Mouse (Mus musculus) erythroblast, embryonic 14.5 days (primary cell): Measurements from ENCODE around the gene Slc16a13.

ENCODE experiments used
- GATA1 ChIP-seq: IDR thresholded peaks from 2 replicates; pipeline ENCODE4 v1.6.1; 2012; ENCODE audit warnings: low read length, inconsistent platforms, mixed read lengths
- TAL1 ChIP-seq: IDR thresholded peaks from 3 replicates; pipeline ENCODE4 v1.6.1; 2012; ENCODE audit warnings: low read length, inconsistent platforms, mixed read lengths

DNA sequence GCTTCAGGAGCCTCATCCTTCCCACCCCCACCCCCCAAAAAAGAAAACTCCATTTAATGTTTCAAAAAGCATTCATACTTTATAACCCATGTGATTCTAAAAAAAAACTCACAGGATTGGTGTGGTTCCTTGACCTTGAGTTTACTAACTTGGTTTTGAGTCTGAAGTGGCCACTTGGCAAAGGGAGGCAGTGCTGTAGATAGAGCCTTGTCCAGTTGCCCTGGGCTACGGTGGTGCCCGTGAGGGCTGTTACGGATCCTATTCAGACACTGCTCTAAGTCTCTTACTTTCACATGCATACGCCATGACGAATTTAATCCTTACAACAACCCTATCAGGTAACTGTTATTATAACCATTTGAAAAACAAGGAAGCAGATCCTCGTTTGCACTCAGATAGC is 8.9 kb downstream of the Slc16a13 start:
- TF ChIP-seq GATA1, result no peak
- no peak for TF ChIP-seq TAL1
